Mouse (Mus musculus) monocyte, adult 2 months (primary cell): ENCODE results near the gene Defb23.

ENCODE experiments used
- DNase-seq, 2 experiments: peaks; one replicate each; pipeline ENCODE4 v3.0.0; 2022; ENCODE audit warnings: low spot score in 2 of 2, low read depth in 1 of 2

Gene Defb23

GRCm38 (mm10) chr2:152464570-152465150 lies at the start of gene Defb23:
Defb23 (minus strand) TSS chr2:152464620.
- DNase-seq, result no peak

- no peak for DNase-seq
These were observed 47.2 kb upstream of the Defb23 start, which contains the start of gene Defb26 for GRCm38 (mm10) chr2:152511592-152511991. Defb26 (minus strand) TSS chr2:152511692.

- no peak for DNase-seq
These were observed 39.5 kb upstream of the Defb23 start for GRCm38 (mm10) chr2:152503950-152504349.

- no peak for DNase-seq
These were observed 36.4 kb upstream of the Defb23 start for GRCm38 (mm10) chr2:152500863-152501229.

- DNase-seq, result no peak
These were observed 35.9 kb upstream of the Defb23 start for GRCm38 (mm10) chr2:152500204-152500862.

GRCm38 (mm10) chr2:152498020-152498419 lies 33.6 kb upstream of the Defb23 start:
- DNase-seq, result no peak

GRCm38 (mm10) chr2:152493151-152493550 lies 28.7 kb upstream of the Defb23 start:
- no peak for DNase-seq

GRCm38 (mm10) chr2:152490038-152490437 lies 25.6 kb upstream of the Defb23 start, which contains the start of gene Defb22:
Defb22 (minus strand) TSS chr2:152490138.
- DNase-seq, result no peak

GRCm38 (mm10) chr2:152487024-152487423 lies 22.6 kb upstream of the Defb23 start:
- no peak for DNase-seq

GRCm38 (mm10) chr2:152481726-152482125 lies 17.3 kb upstream of the Defb23 start:
- no peak for DNase-seq

- no peak for DNase-seq
These were observed 16.5 kb upstream of the Defb23 start for GRCm38 (mm10) chr2:152480881-152481280.

- DNase-seq, result no peak
These were observed 12.3 kb upstream of the Defb23 start, which contains the start of gene Defb20 for GRCm38 (mm10) chr2:152476763-152477162. Defb20 (plus strand) TSS chr2:152477063.

GRCm38 (mm10) chr2:152472434-152472833 lies 8.0 kb upstream of the Defb23 start:
- DNase-seq, result no peak

- no peak for DNase-seq
These were observed 6.6 kb upstream of the Defb23 start for GRCm38 (mm10) chr2:152470973-152471372.

GRCm38 (mm10) chr2:152459241-152459640 lies 5.2 kb downstream of the Defb23 start:
- no peak for DNase-seq

- no peak for DNase-seq
These were observed 12.2 kb downstream of the Defb23 start for GRCm38 (mm10) chr2:152452101-152452781.

GRCm38 (mm10) chr2:152450241-152450640 lies 14.2 kb downstream of the Defb23 start:
- DNase-seq, result no peak

GRCm38 (mm10) chr2:152447461-152447860 lies 17.0 kb downstream of the Defb23 start:
- no peak for DNase-seq

GRCm38 (mm10) chr2:152446642-152447041 lies 17.8 kb downstream of the Defb23 start:
- DNase-seq, result no peak

GRCm38 (mm10) chr2:152443281-152443680 lies 21.1 kb downstream of the Defb23 start:
- no peak for DNase-seq

- DNase-seq, result no peak
These were observed 22.1 kb downstream of the Defb23 start for GRCm38 (mm10) chr2:152442322-152442721.

GRCm38 (mm10) chr2:152439833-152440232 lies 24.6 kb downstream of the Defb23 start:
- DNase-seq, result no peak
